Comparison of ENCODE assay signal across 8 mouse cellular contexts in the genomic region with DNA sequence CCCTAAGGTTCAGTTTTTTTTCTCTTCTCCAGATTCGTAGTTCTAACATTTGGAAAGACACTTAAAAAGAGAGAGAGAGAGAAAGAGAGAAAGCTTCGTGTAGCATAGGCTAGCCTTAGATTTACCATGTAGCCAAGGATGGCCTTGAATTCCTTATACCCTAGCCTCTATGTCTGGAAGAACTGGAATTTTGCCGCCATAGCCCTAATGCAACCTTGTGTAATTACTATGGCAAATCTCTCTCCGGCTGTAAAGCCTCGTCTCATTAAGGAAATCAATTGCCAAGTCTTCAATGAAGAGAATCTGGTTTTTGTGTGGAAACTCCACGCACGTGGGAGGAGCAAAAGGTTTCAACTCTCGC. TPM values are rescaled to one million over a fixed set of nuclear protein-coding genes. Genes with fewer than 3 reads are reported as not detected.
DNase-seq lines count a peak whose midpoint lies in the region; ATAC-seq and TF ChIP-seq lines count a peak whose summit lies in the region.

No protein-coding gene starts in this region.

- no peak for TF ChIP-seq CTCF in G1E (IDR thresholded peaks at IDR 0.05; ENCODE audit: low read depth, low read length)

- H3K27me3 ChIP-seq in heart, embryonic 15.5 days = no peaks in the 10 kb centered on the region
- peaks cover 29% of the 10 kb centered on the region for H3K27me3 ChIP-seq in G1E (ENCODE audit: insufficient read depth, low read length)
- no peaks in the 10 kb centered on the region for H3K27me3 ChIP-seq in forebrain, embryonic 16.5 days (replicated peaks; ENCODE audit: control insufficient read depth, insufficient read depth, low read length)
- peaks cover 35% of the 10 kb centered on the region for H3K27me3 ChIP-seq in liver, embryonic 16.5 days (ENCODE audit: control insufficient read depth, insufficient read depth, low read depth, low read length)

- DNase-seq in heart, adult 11 months = no peak
- no peak for DNase-seq in G1E (ENCODE audit: low spot score)
- no peak for DNase-seq in urinary bladder, postnatal 10 days (ENCODE audit: low spot score)
- no peak for DNase-seq in layer of hippocampus, postnatal 14 days (ENCODE audit: low spot score in 2 of 2)
- no peak for DNase-seq in gastrocnemius, postnatal 10 days

- H3K36me3 ChIP-seq in heart, embryonic 15.5 days = no peaks in the 10 kb centered on the region
- H3K36me3 ChIP-seq in G1E (replicated peaks) = no peaks in the 10 kb centered on the region
- no peaks in the 10 kb centered on the region for H3K36me3 ChIP-seq in forebrain, embryonic 16.5 days (ENCODE audit: control insufficient read depth, insufficient read depth)
- H3K36me3 ChIP-seq in liver, embryonic 16.5 days (ENCODE audit: control insufficient read depth, insufficient read depth) = no peaks in the 10 kb centered on the region

- H3K27ac ChIP-seq in heart, embryonic 15.5 days = no peak overlapping the region
- H3K27ac ChIP-seq in forebrain, embryonic 16.5 days (ENCODE audit: low read length) = peak overlapping the region; percentile 71
- H3K27ac ChIP-seq in liver, embryonic 16.5 days (ENCODE audit: low read length) = no peak overlapping the region

- H3K9me3 ChIP-seq in heart, embryonic 15.5 days (replicated peaks) = no peaks in the 10 kb centered on the region
- peaks cover 8% of the 10 kb centered on the region for H3K9me3 ChIP-seq in G1E (replicated peaks)
- no peaks in the 10 kb centered on the region for H3K9me3 ChIP-seq in forebrain, embryonic 16.5 days (ENCODE audit: control insufficient read depth, low read length)
- H3K9me3 ChIP-seq in liver, embryonic 16.5 days (replicated peaks; ENCODE audit: control insufficient read depth, low read length) = no peaks in the 10 kb centered on the region

- peaks cover 7% of the 10 kb centered on the region for H3K4me1 ChIP-seq in heart, embryonic 15.5 days (replicated peaks)
- peaks cover 12% of the 10 kb centered on the region for H3K4me1 ChIP-seq in G1E (ENCODE audit: insufficient read depth, low read depth, low read length)
- peaks cover 18% of the 10 kb centered on the region for H3K4me1 ChIP-seq in forebrain, embryonic 16.5 days (replicated peaks; ENCODE audit: control insufficient read depth, insufficient read depth, low read length)
- peaks cover 14% of the 10 kb centered on the region for H3K4me1 ChIP-seq in liver, embryonic 16.5 days (ENCODE audit: control insufficient read depth, low read depth, low read length)

- H3K9ac ChIP-seq in heart, embryonic 15.5 days = no peak overlapping the region
- peak overlapping the region; percentile 42 for H3K9ac ChIP-seq in forebrain, embryonic 16.5 days (replicated peaks; ENCODE audit: low read depth, low read length)
- H3K9ac ChIP-seq in liver, embryonic 16.5 days (ENCODE audit: low read depth, low read length) = no peak overlapping the region

- peak overlapping the region; percentile 68 for H3K4me2 ChIP-seq in heart, embryonic 15.5 days
- H3K4me2 ChIP-seq in forebrain, embryonic 16.5 days (ENCODE audit: low read length) = peak overlapping the region; percentile 65
- peak overlapping the region; percentile 99 for H3K4me2 ChIP-seq in liver, embryonic 16.5 days (ENCODE audit: low read depth, low read length)

- ATAC-seq in heart, embryonic 15.5 days (replicated peaks; ENCODE audit: insufficient number of reproducible peaks, insufficient read depth, low FRiP score, low read depth) = 0 out of 2 replicates have a peak, but pooled peaks have one; percentile 5
- ATAC-seq in G1E (ENCODE audit: extremely low read depth, insufficient number of reproducible peaks, low FRiP score, poor library complexity, severe bottlenecking) = no peak
- ATAC-seq in forebrain, embryonic 16.5 days = peak; percentile 49
- no peak for ATAC-seq in liver, embryonic 16.5 days (ENCODE audit: low read depth)

- peak overlapping the region; percentile 62 for H3K4me3 ChIP-seq in heart, embryonic 15.5 days
- H3K4me3 ChIP-seq in G1E (ENCODE audit: low read depth, low read length) = peak overlapping the region; percentile 69; the same call in 1 of the 2 replicates
- H3K4me3 ChIP-seq in forebrain, embryonic 16.5 days (replicated peaks; ENCODE audit: low read length) = peak overlapping the region; percentile 74
- peak overlapping the region; percentile 69 for H3K4me3 ChIP-seq in liver, embryonic 16.5 days (ENCODE audit: low read depth, low read length)

- 22% methylated on average over 8 of the region's 8 CpGs for WGBS in heart, embryonic 15.5 days
- WGBS in forebrain, embryonic 16.5 days = 14% methylated on average over 8 of the region's 8 CpGs
- 21% methylated on average over 8 of the region's 8 CpGs for WGBS in liver, embryonic 16.5 days (ENCODE audit: insufficient replicate concordance)

RNA-seq across cellular contexts. Expression of a gene that starts 0.4 kb away (rescaled TPM):
- polyA plus RNA-seq in heart, embryonic 15.5 days (2015; fragmentation: Nextera tagmentation; extraction: Ambion mirVana) = 10.1 and 11.8 TPM in 2 replicates
- total RNA-seq in G1E (2014; fragmentation: Nextera tagmentation) (0.63 and 3.9 TPM in 2 replicates), G1E (2017) (4.0 and 5.5 TPM in 2 replicates)
- polyA plus RNA-seq in G1E (2012) = 0.36 and 0.56 TPM in 2 replicates
- polyA plus RNA-seq in forebrain, embryonic 16.5 days (2015; fragmentation: Nextera tagmentation; extraction: Ambion mirVana) = 15.5 and 21.6 TPM in 2 replicates
- 0.51 and 0.57 TPM in 2 replicates for polyA plus RNA-seq in liver, embryonic 16.5 days (2015; fragmentation: Nextera tagmentation; extraction: Ambion mirVana)
- total RNA-seq in layer of hippocampus, postnatal 14 days (2021) = 10 to 100 TPM; 48.4 to 53.3 TPM
- 1 to 10 TPM; 5.0 to 7.1 TPM for total RNA-seq in gastrocnemius, postnatal 10 days (2021)

RNA-seq across cellular contexts. Expression of a gene that starts 12.4 kb away (rescaled TPM):
- 14.1 and 17.3 TPM in 2 replicates for polyA plus RNA-seq in heart, embryonic 15.5 days (2015; fragmentation: Nextera tagmentation; extraction: Ambion mirVana)
- total RNA-seq in G1E (2014; fragmentation: Nextera tagmentation) (10.2 and 24.4 TPM in 2 replicates), G1E (2017) (12.6 and 17.8 TPM in 2 replicates)
- 15.0 and 17.7 TPM in 2 replicates for polyA plus RNA-seq in G1E (2012)
- polyA plus RNA-seq in forebrain, embryonic 16.5 days (2015; fragmentation: Nextera tagmentation; extraction: Ambion mirVana) = 39.2 and 48.2 TPM in 2 replicates
- 33.4 and 41.3 TPM in 2 replicates for polyA plus RNA-seq in liver, embryonic 16.5 days (2015; fragmentation: Nextera tagmentation; extraction: Ambion mirVana)
- 10 to 100 TPM; 35.0 to 40.2 TPM for total RNA-seq in layer of hippocampus, postnatal 14 days (2021)
- 10 to 100 TPM; 19.3 to 23.7 TPM for total RNA-seq in gastrocnemius, postnatal 10 days (2021)

RNA-seq across cellular contexts. Expression of a gene that starts 26.9 kb away (rescaled TPM):
- 189 and 209 TPM in 2 replicates for polyA plus RNA-seq in heart, embryonic 15.5 days (2015; fragmentation: Nextera tagmentation; extraction: Ambion mirVana)
- 191 and 233 TPM in 2 replicates for total RNA-seq in G1E (2014; fragmentation: Nextera tagmentation)
- total RNA-seq in G1E (2017) = 157 and 170 TPM in 2 replicates
- polyA plus RNA-seq in G1E (2012) = 145 and 169 TPM in 2 replicates
- 237 and 238 TPM in 2 replicates for polyA plus RNA-seq in forebrain, embryonic 16.5 days (2015; fragmentation: Nextera tagmentation; extraction: Ambion mirVana)
- 176 and 193 TPM in 2 replicates for polyA plus RNA-seq in liver, embryonic 16.5 days (2015; fragmentation: Nextera tagmentation; extraction: Ambion mirVana)
- 100 to 1,000 TPM; 102 to 103 TPM for total RNA-seq in layer of hippocampus, postnatal 14 days (2021)
- 10 to 100 TPM; 81.8 to 84.3 TPM for total RNA-seq in gastrocnemius, postnatal 10 days (2021)

RNA-seq across cellular contexts. Expression of a gene that starts 32.8 kb away (rescaled TPM):
- polyA plus RNA-seq in heart, embryonic 15.5 days (2015; fragmentation: Nextera tagmentation; extraction: Ambion mirVana) = 15.0 and 15.5 TPM in 2 replicates
- 11.8 and 17.2 TPM in 2 replicates for total RNA-seq in G1E (2014; fragmentation: Nextera tagmentation)
- 9.4 and 9.7 TPM in 2 replicates for total RNA-seq in G1E (2017)
- 11.2 and 11.6 TPM in 2 replicates for polyA plus RNA-seq in G1E (2012)
- polyA plus RNA-seq in forebrain, embryonic 16.5 days (2015; fragmentation: Nextera tagmentation; extraction: Ambion mirVana) = 20.9 and 24.5 TPM in 2 replicates
- polyA plus RNA-seq in liver, embryonic 16.5 days (2015; fragmentation: Nextera tagmentation; extraction: Ambion mirVana) = 12.4 and 14.7 TPM in 2 replicates
- 10 to 100 TPM; 29.1 to 32.0 TPM for total RNA-seq in layer of hippocampus, postnatal 14 days (2021)
- total RNA-seq in gastrocnemius, postnatal 10 days (2021) = 1 to 10 TPM; 7.6 to 9.6 TPM

RNA-seq across cellular contexts. Expression of a gene that starts 48.1 kb away (rescaled TPM):
- 9.8 and 13.5 TPM in 2 replicates for polyA plus RNA-seq in heart, embryonic 15.5 days (2015; fragmentation: Nextera tagmentation; extraction: Ambion mirVana)
- 15.2 and 16.8 TPM in 2 replicates for total RNA-seq in G1E (2014; fragmentation: Nextera tagmentation)
- total RNA-seq in G1E (2017) = 12.9 and 18.7 TPM in 2 replicates
- 4.3 and 9.4 TPM in 2 replicates for polyA plus RNA-seq in G1E (2012)
- 32.8 and 33.2 TPM in 2 replicates for polyA plus RNA-seq in forebrain, embryonic 16.5 days (2015; fragmentation: Nextera tagmentation; extraction: Ambion mirVana)
- 7.8 and 9.4 TPM in 2 replicates for polyA plus RNA-seq in liver, embryonic 16.5 days (2015; fragmentation: Nextera tagmentation; extraction: Ambion mirVana)
- 10 to 100 TPM in 1 of 2 experiments, 1 to 10 TPM in 1; 9.9 to 11.6 TPM for total RNA-seq in layer of hippocampus, postnatal 14 days (2021)
- 1 to 10 TPM; 2.9 to 5.0 TPM for total RNA-seq in gastrocnemius, postnatal 10 days (2021)

Comparison
In these comparisons a context has a peak if more than half of its experiments do, and no peak if none do; other contexts are left out.
1. ATAC-seq: peak in heart, embryonic 15.5 days (single experiment) and forebrain, embryonic 16.5 days (single experiment); none in G1E (single experiment) and liver, embryonic 16.5 days (single experiment).
2. Peak in every context shown above with its lines, with median percentiles within 50 percentile points of each other: H3K4me2 ChIP-seq and H3K4me3 ChIP-seq.